Mouse (Mus musculus) stomach, postnatal 0 days (tissue): Measurements from ENCODE around the gene Pafah1b2. TPM values are rescaled to one million over a fixed set of nuclear protein-coding genes. Genes with fewer than 3 reads are reported as not detected.

ENCODE experiments used
- ATAC-seq: fragments of 200-750 bp; cut with Nextera tagmentation; 2 replicates; pipeline ENCODE4 v1.8.0; 2017; ENCODE audit not compliant: low FRiP score, low TSS enrichment
- DNase-seq: peaks from one replicate; pipeline ENCODE4 v3.0.0-alpha.2; 2016; ENCODE audit warnings: low spot score
- H3K27ac ChIP-seq: fragments of 300-500 bp; sonication (generic); replicated peaks from 2 replicates; pipeline ENCODE4 v1.5.1; 2014; ENCODE audit warnings: mild to moderate bottlenecking, control low read depth
- H3K27me3 ChIP-seq: fragments of 300-500 bp; sonication (generic); 2 replicates; pipeline ENCODE4 v1.6.1; 2014; ENCODE audit warnings: low read length; ENCODE audit not compliant: control insufficient read depth, insufficient read depth
- H3K36me3 ChIP-seq: fragments of 300-500 bp; sonication (generic); 2 replicates; pipeline ENCODE4 v1.6.1; 2014; ENCODE audit warnings: low read length, mixed read lengths; ENCODE audit not compliant: control insufficient read depth, insufficient read depth
- H3K4me1 ChIP-seq: fragments of 300-500 bp; sonication (generic); replicated peaks from 2 replicates; pipeline ENCODE4 v1.6.1; 2014; ENCODE audit warnings: antibody characterized with exemption; ENCODE audit not compliant: control insufficient read depth, insufficient read depth
- H3K4me2 ChIP-seq: fragments of 300-500 bp; sonication (generic); replicated peaks from 2 replicates; pipeline ENCODE4 v1.6.1; 2014; ENCODE audit warnings: low read depth, mild to moderate bottlenecking, control low read depth, moderate library complexity
- H3K4me3 ChIP-seq: fragments of 300-500 bp; sonication (generic); 2 replicates; pipeline ENCODE4 v1.5.1; 2014; ENCODE audit warnings: low read depth, low read length, control low read depth
- H3K9ac ChIP-seq: fragments of 300-500 bp; sonication (generic); 2 replicates; pipeline ENCODE4 v1.6.1; 2014; ENCODE audit warnings: mild to moderate bottlenecking, low read length, control low read depth, mixed read lengths
- H3K9me3 ChIP-seq: fragments of 300-500 bp; sonication (generic); 2 replicates; pipeline ENCODE4 v1.6.1; 2016; ENCODE audit warnings: low read length; ENCODE audit not compliant: control insufficient read depth
- CTCF ChIP-seq: IDR thresholded peaks from 2 replicates; pipeline ENCODE4 v1.5.1; 2016; ENCODE audit warnings: antibody characterized with exemption, low read depth, mild to moderate bottlenecking, moderate library complexity
- EP300 ChIP-seq: optimal IDR thresholded peaks from 2 replicates; pipeline ENCODE3; 2016; ENCODE audit warnings: antibody characterized with exemption
- WGBS: fragments of 180-500 bp; shearing (Covaris S2); extraction: QIAGEN DNeasy Blood & Tissue Kit; methylation state at CpG from one replicate; pipeline ENCODE4 v1.1.7; 2014; 5-methylcytosine and 5-hydroxymethylcytosine counted together
- polyA plus RNA-seq: library from polyadenylated mRNA; unstranded; fragments of >200 nt; fragmentation: Nextera tagmentation; extraction: Ambion mirVana; gene quantifications from 2 replicates; pipeline ENCODE4 v1.2.1, GENCODE M21; 2015

Gene Pafah1b2
- polyA plus RNA-seq, 1 experiment from 2014 or later = 79.0 TPM

DNA sequence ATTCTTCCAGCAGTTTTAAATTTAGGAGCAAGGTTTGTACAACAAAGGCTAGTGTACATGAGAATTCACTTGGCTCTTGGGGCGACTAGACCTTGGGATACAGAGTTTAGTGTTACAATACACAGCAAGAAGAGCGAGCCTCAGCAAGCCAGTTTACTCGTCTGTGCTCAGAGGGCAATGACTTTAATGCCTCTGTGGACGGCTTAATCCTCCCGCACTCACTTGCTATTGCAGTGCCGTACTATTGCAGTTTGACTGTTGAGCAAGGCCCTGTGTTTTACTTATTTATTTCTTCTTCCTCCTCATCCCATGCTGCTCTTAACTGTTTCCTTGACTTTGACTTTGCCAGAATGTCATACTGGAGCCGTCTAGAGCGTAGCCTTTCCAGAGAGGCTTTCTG is 37.7 kb upstream of the Pafah1b2 start:
- ATAC-seq (no peak), DNase-seq (no peak)
- no peaks in the 10 kb centered on the region for H3K9me3 ChIP-seq
- TF ChIP-seq CTCF (no peak), EP300 (no peak)
- H3K4me2 ChIP-seq = no peak overlapping the region
- no peaks in the 10 kb centered on the region for H3K36me3 ChIP-seq
- 0 out of 2 replicates have a peak overlapping the region, but pooled peaks have one; percentile 1 for H3K27ac ChIP-seq
- H3K4me1 ChIP-seq = 0 out of 2 replicates have a peak, but pooled peaks cover 2% of the 10 kb centered on the region
- H3K9ac ChIP-seq = no peak overlapping the region
- H3K4me3 ChIP-seq = no peak overlapping the region
- 64% methylated on average over 8 of the region's 8 CpGs for WGBS
- no peaks in the 10 kb centered on the region for H3K27me3 ChIP-seq

DNA sequence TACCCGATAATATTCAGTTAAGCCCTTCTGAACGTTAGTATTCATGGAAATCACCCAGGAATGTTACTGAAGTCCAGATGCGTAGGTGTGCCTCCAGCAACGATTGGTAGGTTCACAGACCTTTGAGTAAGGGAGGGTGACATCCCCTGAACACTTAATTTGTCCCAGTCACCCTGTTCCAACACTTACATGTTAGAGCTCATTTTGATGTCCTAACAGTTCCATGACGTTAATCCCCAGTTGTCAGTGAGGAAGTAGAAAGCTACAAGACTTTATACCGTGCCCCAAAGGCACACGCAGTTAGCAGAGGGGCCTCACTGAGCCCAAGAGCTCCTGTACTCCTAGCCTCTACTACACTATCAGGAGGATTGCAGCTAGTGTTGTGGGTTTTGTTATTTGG is 37.0 kb upstream of the Pafah1b2 start:
- Histone ChIP-seq H3K4me2 (no peak overlapping the region), H3K9ac (no peak overlapping the region), H3K4me3 (no peak overlapping the region), H3K36me3 (no peaks in the 10 kb centered on the region), H3K27ac (peak overlapping the region; percentile 31), H3K4me1 (0 out of 2 replicates have a peak, but pooled peaks cover 2% of the 10 kb centered on the region), H3K9me3 (no peaks in the 10 kb centered on the region), H3K27me3 (no peaks in the 10 kb centered on the region)
- no peak for TF ChIP-seq EP300
- no peak for TF ChIP-seq CTCF
- 55% methylated on average over 7 of the region's 7 CpGs for WGBS
- ATAC-seq (no peak), DNase-seq (no peak)

DNA sequence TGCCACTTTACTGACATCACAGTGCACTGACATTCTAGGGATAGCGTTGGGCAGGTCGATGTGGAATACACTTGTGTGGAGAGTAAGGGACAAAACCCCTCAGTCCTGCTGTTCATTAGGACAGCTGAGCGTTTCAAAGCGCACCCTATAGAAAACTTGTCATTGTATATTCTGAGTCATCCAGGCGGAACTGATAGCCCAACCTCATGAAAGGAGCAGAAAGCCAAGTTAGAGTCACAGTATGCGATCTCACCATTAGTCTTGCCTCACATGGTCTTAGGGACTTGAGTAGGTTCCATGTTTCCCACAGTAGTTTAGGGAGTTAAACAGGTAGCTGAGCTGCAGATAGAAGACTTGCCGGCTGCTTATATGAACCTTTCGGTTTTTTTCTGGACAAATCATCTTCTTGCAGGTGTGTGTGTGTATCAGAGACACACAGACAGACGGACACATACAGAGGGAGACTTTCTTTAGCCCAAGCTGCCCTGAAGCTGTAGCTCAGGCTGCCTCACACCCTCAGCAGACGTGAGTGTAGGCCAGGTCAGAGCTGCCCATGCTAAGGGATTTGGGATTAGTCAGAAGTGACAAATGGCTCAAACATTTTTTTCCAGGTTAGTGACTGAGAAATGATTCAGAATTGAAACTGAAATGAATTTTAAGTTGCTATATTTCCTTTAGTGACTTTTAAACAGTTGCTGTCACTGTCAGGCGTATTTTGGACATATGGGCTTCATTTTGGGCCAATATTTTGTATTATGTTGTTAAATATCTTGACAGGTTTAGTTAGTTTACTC is 34.4 kb upstream of the Pafah1b2 start:
- Histone ChIP-seq H3K27ac (0 out of 2 replicates have a peak overlapping the region, but pooled peaks have one; percentile 1), H3K9ac (no peak overlapping the region), H3K27me3 (no peaks in the 10 kb centered on the region), H3K4me3 (no peak overlapping the region), H3K9me3 (no peaks in the 10 kb centered on the region), H3K36me3 (no peaks in the 10 kb centered on the region), H3K4me1 (0 out of 2 replicates have a peak, but pooled peaks cover 2% of the 10 kb centered on the region), H3K4me2 (no peak overlapping the region)
- ATAC-seq = peak; percentile 47; the same call in 1 of the 2 replicates
- WGBS = 77% methylated on average over 11 of the region's 11 CpGs
- TF ChIP-seq CTCF = no peak
- no peak for TF ChIP-seq EP300
- no peak for DNase-seq

DNA sequence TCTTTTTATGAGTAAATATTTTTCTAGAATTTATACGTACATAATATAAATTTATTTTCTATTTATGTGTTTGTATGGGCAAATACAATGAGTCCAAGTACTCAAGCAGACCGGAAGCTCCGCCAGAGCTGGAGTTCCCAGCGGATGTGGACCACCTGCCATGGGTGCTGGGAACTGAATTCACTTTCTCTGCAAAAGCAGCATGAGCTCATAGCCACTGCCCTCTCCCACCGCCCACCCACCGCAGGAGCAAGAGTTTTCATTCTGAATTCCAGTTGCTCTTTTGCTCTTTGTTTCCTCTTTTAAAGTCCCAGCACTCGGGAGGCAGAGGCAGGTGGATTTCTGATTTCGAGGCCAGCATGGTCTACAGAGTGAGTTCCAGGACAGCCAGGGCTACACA is 31.1 kb upstream of the Pafah1b2 start:
- TF ChIP-seq CTCF (no peak), EP300 (no peak)
- no peaks in the 10 kb centered on the region for H3K9me3 ChIP-seq
- WGBS = 93% methylated on average over 8 of the region's 8 CpGs

DNA sequence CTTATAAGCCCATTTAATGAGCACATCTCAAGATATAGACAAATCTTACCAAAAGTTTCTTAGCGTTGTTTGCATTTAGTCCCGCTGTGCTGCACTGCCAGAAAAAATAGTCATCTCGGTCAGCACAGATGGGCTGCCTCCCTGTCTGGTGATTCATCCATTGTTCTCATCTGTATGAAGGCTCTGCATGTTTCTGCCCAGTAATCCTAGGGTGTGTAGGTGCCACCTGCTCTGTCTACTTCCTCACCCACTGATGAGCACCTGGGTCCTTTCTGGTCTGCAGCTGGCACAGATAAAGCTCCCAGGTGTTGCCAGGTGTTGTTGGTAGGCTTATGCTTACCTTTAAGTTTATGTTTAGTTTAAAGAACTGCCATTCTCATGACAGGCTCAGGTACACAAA is 29.9 kb upstream of the Pafah1b2 start:
- DNase-seq (no peak), ATAC-seq (no peak)
- H3K9ac ChIP-seq = no peak overlapping the region
- TF ChIP-seq CTCF (no peak), EP300 (no peak)
- H3K27me3 ChIP-seq = no peaks in the 10 kb centered on the region
- no peaks in the 10 kb centered on the region for H3K4me1 ChIP-seq
- H3K36me3 ChIP-seq = no peaks in the 10 kb centered on the region
- H3K9me3 ChIP-seq = no peaks in the 10 kb centered on the region
- 65% methylated on average over 3 of the region's 3 CpGs for WGBS
- H3K4me2 ChIP-seq = no peak overlapping the region
- H3K4me3 ChIP-seq = no peak overlapping the region
- H3K27ac ChIP-seq = no peak overlapping the region

More for the DNA sequence above, 31.1 kb upstream of the Pafah1b2 start:
- Histone ChIP-seq H3K27ac (no peak overlapping the region), H3K9ac (no peak overlapping the region), H3K4me3 (no peak overlapping the region), H3K4me1 (no peaks in the 10 kb centered on the region), H3K36me3 (no peaks in the 10 kb centered on the region), H3K4me2 (no peak overlapping the region), H3K27me3 (no peaks in the 10 kb centered on the region)
- no peak for DNase-seq
- ATAC-seq = no peak

DNA sequence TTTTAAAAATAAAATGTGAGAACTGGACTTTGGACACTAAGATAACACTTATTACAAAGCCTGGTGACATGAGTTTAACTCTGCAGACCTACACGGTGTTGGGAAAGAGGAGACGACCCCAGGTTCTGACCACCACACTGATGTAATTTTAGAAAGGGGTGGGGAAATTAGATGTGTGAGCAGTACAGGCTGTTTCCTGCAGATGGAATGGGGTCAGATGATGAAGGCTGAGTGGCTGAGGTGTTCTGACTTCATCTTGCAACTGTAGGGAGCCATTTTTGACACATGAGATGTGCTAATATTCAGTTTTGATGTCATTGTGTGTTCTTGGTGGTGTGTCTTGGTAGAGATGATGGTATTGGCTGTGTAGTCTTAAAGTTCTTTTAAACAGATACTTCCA is 28.7 kb upstream of the Pafah1b2 start:
- no peak overlapping the region for H3K27ac ChIP-seq
- no peak for DNase-seq
- no peaks in the 10 kb centered on the region for H3K27me3 ChIP-seq
- no peak overlapping the region for H3K4me2 ChIP-seq
- H3K4me3 ChIP-seq = no peak overlapping the region
- H3K9ac ChIP-seq = no peak overlapping the region
- no peaks in the 10 kb centered on the region for H3K36me3 ChIP-seq
- H3K9me3 ChIP-seq = no peaks in the 10 kb centered on the region
- 76% methylated on average over 2 of the region's 2 CpGs for WGBS
- ATAC-seq = no peak
- TF ChIP-seq EP300 = no peak
- no peak for TF ChIP-seq CTCF
- H3K4me1 ChIP-seq = no peaks in the 10 kb centered on the region
